Comparison of ENCODE assay signal across 8 mouse cellular contexts in genomic region chr12:76634899-76635693, GRCm38 (mm10).
DNase-seq lines count a peak whose midpoint lies in the region; ATAC-seq and TF ChIP-seq lines count a peak whose summit lies in the region.

No protein-coding gene starts in this region.

- H3K4me1 ChIP-seq in heart, postnatal 0 days (ENCODE audit: control insufficient read depth, insufficient read depth) = peaks cover 17% of the 10 kb centered on the region
- H3K4me1 ChIP-seq in limb, embryonic 14.5 days (ENCODE audit: control insufficient read depth, insufficient read depth, low read length) = peaks cover 15% of the 10 kb centered on the region

- peak overlapping the region; percentile 32 for H3K4me2 ChIP-seq in heart, postnatal 0 days (ENCODE audit: low read depth, low read length)
- no peak overlapping the region; the same call in 1 of the 2 replicates for H3K4me2 ChIP-seq in limb, embryonic 14.5 days (replicated peaks; ENCODE audit: low read depth, low read length, severe bottlenecking)

- intact Hi-C loops in left cerebral cortex, postnatal 4 days (cut with DNase I) = no loop called here

- H3K27me3 ChIP-seq in heart, postnatal 0 days (ENCODE audit: control insufficient read depth, insufficient read depth, low read length) = no peaks in the 10 kb centered on the region
- H3K27me3 ChIP-seq in limb, embryonic 14.5 days (ENCODE audit: control insufficient read depth, insufficient read depth, low read length) = no peaks in the 10 kb centered on the region

- H3K9ac ChIP-seq in heart, postnatal 0 days (replicated peaks; ENCODE audit: low read depth, low read length) = no peak overlapping the region
- H3K9ac ChIP-seq in limb, embryonic 14.5 days (ENCODE audit: low read depth, low read length, severe bottlenecking) = no peak overlapping the region

- no peak overlapping the region for H3K4me3 ChIP-seq in heart, postnatal 0 days (ENCODE audit: low read depth, low read length)
- H3K4me3 ChIP-seq in limb, embryonic 14.5 days (replicated peaks; ENCODE audit: low read length) = no peak overlapping the region

- TF ChIP-seq CTCF in heart, postnatal 0 days (IDR thresholded peaks at IDR 0.05; ENCODE audit: low read depth) = no peak

- no peaks in the 10 kb centered on the region for H3K36me3 ChIP-seq in heart, postnatal 0 days (replicated peaks; ENCODE audit: control insufficient read depth, insufficient read depth, low read length)
- no peaks in the 10 kb centered on the region for H3K36me3 ChIP-seq in limb, embryonic 14.5 days (ENCODE audit: control insufficient read depth, insufficient read depth, low read length)

- ATAC-seq in heart, postnatal 0 days (ENCODE audit: insufficient read depth, low read depth) = peak; percentile 62
- peak; percentile 75 for ATAC-seq in limb, embryonic 14.5 days (ENCODE audit: low FRiP score, low read depth)
- no peak for ATAC-seq in megakaryocyte progenitor cell, adult 5-6 weeks (replicated peaks; ENCODE audit: poor library complexity)

- no peaks in the 10 kb centered on the region for H3K9me3 ChIP-seq in heart, postnatal 0 days (replicated peaks; ENCODE audit: control insufficient read depth, low read length)
- no peaks in the 10 kb centered on the region for H3K9me3 ChIP-seq in limb, embryonic 14.5 days (ENCODE audit: control insufficient read depth, low read length)

- no peak overlapping the region for H3K27ac ChIP-seq in heart, postnatal 0 days (ENCODE audit: low read depth)
- H3K27ac ChIP-seq in limb, embryonic 14.5 days (replicated peaks; ENCODE audit: low read depth, low read length) = no peak overlapping the region

- 35% methylated on average over 15 of the region's 15 CpGs for WGBS in heart, postnatal 0 days
- WGBS in limb, embryonic 14.5 days = 40% methylated on average over 15 of the region's 15 CpGs

- DNase-seq in left cerebral cortex, postnatal 4 days = peak; percentile 67
- DNase-seq in left cerebral cortex, adult 9 months (ENCODE audit: low spot score in 2 of 2) = no peak
- peak; percentile 79 to 81 for DNase-seq in cerebellum, postnatal 25 days
- DNase-seq in heart, postnatal 0 days (ENCODE audit: low spot score) = no peak
- DNase-seq in limb, embryonic 14.5 days (ENCODE audit: low spot score) = peak; percentile 59
- DNase-seq in skeletal muscle tissue, adult 2 months (ENCODE audit: low read depth, low spot score) = peak; percentile 61
- DNase-seq in c-Kit-positive CD71-positive TER-119-positive erythroid progenitor cells, embryonic 14.5 days (ENCODE audit: low spot score) = no peak

- no peak for TF ChIP-seq EP300 in heart, postnatal 0 days (IDR thresholded peaks at IDR 0.05; ENCODE audit: low read depth)

- TF ChIP-seq POLR2A in limb, embryonic 14.5 days (IDR thresholded peaks at IDR 0.05; ENCODE audit: borderline replicate concordance, extremely low read depth, insufficient read depth, insufficient read length) = no peak

Comparison
In these comparisons a context has a peak if more than half of its experiments do, and no peak if none do; other contexts are left out.
1. DNase-seq: peak in left cerebral cortex, postnatal 4 days (single experiment), cerebellum, postnatal 25 days (2 of 2), limb, embryonic 14.5 days (single experiment) and skeletal muscle tissue, adult 2 months (single experiment); none in left cerebral cortex, adult 9 months (0 of 2), heart, postnatal 0 days (single experiment) and c-Kit-positive CD71-positive TER-119-positive erythroid progenitor cells, embryonic 14.5 days (single experiment).